Mouse (Mus musculus): ENCODE measurements around the gene Trmt112.
"Not testable (repeated sequence)": the region's sequence is repeated elsewhere in the genome, so short reads cannot be mapped to it uniquely, and the experiment has no call there.

Trmt112 gene

DNA sequence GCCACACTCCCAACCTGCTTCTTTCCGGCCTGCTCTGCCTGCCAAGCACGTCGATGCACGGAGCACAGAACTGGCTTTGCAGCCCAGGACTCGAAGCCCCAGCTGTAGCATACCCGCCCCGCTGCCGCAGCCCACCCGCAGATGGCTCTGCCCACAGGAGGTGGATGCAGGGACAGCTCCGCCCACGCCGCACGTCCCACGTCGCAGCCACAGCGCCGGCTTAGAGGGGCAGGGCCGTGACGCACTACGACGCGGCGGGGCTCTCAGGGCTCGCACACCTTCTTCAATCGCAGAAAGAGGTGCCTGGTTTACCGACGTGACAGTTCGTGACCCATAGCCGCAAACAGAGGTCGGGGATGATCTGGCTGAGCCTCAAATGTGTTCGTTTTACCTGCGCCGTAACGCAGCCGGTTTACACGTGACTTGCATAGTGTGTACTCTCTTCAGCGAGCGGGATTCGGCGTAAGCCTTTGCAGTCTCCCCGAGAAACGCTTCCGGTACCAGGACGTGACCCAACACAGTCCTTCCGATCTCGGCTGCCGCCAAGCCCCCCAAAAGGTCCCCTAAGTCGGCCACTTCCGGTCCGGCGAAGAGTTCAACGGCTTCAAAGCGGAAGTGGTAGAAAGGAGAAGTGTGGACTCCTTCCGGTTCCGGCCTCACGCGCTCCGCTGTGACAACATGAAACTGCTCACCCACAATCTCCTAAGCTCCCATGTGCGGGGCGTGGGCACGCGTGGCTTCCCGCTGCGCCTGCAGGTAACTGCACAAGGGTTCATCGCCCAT, at the start of gene Trmt112, which contains the start of gene Prdx5:
Trmt112 (plus strand) TSS at position 192 of the 783 bp plus-strand sequence.
Prdx5 (minus strand) TSS at position 600 of the 783 bp plus-strand sequence.
- peak; percentile 92 for DNase-seq

DNA sequence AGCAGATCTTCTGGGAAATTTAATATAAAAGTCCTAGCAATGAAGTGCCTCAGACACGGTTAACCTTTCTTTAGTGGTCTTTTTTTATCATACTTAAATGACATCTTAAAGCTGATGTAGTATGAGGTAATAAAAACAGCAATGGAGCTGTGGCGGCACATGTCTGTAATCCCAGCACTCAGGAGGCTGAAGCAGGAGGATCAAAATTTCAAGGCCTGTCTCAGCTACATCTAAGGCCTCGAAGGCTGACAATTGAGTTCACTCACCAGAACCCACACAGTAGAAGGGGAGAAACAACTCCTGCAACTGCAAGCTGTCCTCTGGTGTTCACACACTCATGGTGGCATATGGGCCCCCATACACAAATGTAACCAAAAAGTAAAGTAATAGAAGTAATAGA, 49.5 kb upstream of the Trmt112 start:
- DNase-seq: no peak

DNA sequence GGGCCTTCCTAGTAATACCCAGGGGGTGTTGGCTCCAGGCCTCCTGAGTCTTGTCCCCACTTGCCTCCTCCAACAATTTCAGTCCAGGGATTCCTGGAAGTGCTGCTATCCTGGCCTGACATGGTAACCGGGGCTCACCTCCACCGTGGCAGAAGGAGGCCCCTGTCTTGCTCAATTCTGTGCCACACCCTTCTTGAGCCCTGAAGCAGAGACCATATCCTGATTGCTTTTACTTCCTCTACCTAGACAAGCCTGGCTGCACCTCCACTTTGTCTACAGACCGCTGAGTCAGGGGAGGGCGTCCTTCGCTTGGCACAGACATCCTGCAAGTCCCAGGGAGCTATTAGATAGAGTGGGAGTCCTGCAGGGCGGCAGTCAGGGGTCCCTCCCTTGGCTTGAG, 48.8 kb upstream of the Trmt112 start:
- no peak for DNase-seq

DNA sequence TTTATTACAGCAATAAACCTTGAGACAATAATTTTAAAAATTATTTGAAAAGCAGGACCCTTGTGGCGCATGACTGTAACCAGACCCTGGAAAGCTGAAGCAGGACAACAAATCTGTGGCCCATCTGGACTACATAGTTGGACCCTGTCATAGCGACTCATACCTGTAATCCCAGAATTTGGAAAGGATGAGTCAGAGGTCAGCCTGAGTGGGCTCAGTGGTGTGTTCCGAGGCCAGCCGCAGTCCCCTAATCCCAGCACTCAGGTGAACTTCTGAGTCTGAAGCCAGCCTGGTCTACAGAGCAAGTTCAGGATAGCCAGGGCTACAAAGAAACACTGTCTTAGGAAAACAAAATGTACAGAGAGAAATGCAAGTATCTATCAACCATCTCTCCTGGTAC, 48.0 kb upstream of the Trmt112 start:
- no peak for DNase-seq

DNA sequence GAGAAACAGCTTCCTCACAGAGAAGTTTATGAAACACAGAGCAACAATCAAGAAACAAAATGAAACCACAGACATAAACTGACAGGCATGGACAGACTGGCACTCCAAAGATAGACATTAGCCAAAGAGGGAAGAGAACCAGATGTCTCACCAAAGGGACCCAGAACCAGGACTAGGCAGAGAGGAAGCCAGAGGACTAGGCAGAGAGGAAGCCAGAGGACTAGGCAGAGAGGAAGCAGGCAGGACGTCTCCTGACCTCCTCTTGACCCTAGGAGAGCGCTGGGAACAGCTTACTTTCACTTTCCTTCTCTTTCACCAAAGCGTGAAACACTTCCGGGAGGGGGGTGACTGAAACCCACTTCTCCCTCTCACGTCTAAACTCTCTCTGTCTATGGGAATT, 40.1 kb upstream of the Trmt112 start:
- no peak for DNase-seq

DNA sequence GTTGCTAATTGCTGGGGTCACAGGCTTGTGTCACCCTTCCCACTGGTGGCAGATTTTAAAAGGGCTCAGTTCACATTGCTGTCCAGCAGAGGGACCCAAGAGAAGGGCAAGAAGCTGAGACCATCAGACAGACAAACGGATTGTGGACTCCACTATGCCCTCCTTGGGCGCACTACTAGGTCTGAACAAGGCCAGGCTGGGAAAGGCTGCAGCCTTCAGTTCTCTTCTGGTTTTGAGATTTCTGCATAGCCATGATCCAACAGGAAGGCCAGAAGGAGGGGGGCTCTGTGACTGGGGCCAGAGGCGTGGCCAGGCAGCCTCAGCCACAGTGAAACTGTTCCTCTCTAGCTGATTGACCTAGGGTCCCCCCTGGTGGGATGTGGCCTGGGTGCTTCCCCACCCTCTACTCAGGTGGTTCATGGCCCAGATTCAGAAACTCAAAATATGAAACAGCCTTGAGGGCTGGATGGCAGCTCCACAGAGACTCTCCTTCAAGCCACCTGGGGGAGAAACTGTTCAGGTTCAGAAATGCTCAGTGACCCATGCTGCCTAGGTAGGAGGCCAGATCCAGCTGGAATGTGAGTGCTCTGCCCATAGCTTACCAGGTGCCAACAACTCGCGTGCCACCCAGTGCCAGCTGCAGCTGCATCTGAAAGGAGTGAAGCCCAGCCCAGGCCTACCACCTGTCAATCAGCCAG, 37.8 kb upstream of the Trmt112 start:
- DNase-seq: no peak

DNA sequence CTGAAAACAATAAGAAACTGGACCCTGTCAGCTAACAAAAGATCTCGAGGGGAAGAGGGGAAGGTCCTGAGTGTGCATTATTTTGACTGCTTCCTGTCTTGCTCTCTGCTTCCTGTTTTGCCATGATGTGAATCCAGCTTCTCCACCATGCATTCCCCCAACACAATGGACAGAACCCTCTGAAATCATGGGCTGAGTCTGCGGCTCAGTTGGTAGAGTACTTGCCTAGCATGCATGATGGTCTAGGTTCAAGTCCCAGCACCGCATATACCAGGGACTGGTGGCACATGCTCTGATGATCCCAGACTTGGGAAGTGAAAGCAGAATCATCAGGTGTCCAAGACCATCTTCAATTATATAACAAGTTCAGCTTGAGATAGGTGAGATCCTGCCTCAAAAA, 36.8 kb upstream of the Trmt112 start:
- no peak for DNase-seq

DNA sequence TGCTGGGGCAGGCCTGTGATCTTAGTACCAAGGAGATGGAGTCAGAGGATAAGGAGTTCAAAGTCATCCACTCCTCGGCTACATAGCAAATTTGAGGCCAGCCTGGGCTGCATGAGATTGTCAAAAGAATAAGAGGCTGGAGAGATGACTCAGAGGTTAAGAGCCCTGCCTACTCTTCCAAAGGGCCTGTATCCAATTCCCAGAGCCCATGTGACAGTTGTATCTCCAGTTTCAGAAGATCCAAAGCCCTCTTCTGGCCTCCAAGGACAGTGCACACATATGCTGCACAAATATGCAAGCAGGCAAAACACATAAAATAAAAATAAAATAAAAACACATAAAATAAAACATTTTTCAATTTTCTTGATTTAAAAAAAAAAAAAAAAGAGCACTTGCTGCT, 35.2 kb upstream of the Trmt112 start:
- no peak for DNase-seq

DNA sequence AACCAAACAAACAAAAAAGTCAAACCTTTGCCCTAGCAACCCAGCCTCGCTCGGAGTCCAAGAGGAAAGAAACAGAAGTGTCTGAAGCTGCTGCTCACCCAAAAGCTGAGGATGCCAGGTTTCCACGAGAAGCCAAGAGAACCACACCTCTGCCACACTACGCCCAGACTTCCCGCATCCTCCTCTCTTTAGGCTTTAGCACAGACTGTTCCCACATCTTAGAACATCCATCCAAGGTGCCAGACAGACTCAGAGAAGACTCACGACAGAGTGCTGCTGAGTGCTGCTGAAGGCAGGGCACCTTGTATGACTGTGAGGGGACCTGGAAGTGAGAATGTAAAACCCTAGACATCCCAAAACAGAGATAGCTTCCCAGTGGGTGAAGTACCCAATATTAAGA, 33.7 kb upstream of the Trmt112 start:
- DNase-seq: no peak

DNA sequence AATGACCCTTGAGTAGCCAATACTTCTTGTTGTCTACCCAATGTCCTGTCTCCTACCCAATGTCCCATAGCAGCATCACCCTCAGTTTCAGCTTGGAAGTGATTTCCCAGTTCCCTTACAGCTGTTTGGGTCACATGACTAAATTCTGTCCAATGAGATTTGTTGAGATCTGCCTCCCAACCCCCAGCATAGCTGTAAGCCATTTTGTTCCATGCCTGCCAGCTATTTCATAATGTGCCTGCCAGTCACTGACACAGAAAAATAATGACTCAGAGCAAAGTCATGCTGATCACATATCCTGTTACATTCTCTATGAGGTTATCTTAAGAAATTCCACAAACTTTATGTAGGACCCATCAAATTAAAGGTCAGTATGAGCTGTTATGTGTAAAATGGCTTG, 32.7 kb upstream of the Trmt112 start:
- no peak for DNase-seq

DNA sequence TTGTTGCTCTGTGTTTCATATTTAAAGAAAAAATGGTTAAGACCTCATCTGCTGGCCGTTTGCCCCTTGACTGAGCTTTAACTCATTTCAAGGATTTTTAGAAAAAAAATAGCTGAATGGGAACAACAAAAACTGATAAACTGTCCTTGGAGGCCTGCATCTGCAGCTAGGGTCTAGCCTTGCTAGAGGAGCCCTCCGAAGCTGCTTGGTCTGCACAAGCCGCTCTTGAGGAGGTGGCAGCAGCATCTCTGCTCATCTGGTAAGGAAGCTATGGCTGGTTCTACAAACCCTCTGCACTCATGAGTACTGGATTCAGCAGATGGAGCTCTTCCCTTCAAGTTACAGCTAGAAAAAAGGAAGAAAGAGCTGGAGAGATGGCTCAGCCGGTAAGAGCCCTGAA, 31.5 kb upstream of the Trmt112 start:
- no peak for DNase-seq

DNA sequence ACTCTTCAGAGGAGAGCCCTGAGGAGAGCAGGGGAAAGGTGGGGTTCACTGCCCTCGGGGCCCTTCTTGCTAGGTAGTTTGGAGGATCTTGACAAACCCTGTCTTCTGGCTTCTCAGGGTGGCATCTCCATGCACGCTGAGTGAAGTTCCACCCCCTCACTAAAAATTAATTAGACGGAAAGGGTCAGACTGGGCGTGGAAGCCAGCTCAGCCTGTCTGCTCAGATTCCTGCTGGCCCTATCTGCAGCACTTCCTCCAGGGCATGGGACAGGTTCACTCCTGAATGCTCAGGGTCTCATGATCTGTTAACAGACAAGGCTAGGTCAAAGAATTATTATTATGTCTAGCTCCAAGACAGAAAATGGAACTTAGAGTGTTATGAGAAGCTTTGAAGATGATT, 17.0 kb upstream of the Trmt112 start:
- DNase-seq: no peak

DNA sequence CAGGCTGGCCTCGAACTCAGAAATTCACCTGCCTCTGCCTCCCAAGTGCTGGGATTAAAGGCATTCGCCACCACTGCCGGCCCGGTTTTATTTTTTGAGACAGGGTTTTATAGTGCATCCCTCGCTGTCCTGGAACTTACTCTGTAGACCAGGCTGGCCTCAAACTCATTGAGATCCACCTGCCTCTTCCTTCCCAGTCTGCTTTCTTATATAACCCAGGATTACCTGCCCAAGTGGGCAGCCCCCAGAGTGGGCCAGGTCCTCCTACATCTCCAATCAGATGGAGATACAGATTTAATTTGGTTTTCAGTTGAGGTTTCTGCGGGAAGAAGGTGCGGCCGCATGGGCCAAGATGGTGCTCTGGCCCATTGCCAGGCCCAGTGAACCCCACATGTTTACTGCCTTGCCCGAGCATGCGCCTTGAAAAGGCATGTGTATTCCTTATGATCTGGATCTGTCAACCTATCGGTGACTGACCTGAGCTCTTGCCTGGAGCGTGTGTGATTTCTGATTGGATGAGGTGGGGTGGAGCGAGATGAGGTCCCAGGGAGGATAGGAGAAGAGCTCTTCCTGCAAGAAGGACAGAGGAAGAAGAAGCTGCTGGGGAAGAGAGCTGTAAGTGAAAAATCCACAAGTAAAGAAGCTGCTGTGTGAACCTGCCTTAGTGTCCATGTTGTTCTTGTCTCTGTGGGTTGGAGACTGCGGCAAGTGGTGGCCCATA, 15.6 kb upstream of the Trmt112 start:
- DNase-seq: no peak

DNA sequence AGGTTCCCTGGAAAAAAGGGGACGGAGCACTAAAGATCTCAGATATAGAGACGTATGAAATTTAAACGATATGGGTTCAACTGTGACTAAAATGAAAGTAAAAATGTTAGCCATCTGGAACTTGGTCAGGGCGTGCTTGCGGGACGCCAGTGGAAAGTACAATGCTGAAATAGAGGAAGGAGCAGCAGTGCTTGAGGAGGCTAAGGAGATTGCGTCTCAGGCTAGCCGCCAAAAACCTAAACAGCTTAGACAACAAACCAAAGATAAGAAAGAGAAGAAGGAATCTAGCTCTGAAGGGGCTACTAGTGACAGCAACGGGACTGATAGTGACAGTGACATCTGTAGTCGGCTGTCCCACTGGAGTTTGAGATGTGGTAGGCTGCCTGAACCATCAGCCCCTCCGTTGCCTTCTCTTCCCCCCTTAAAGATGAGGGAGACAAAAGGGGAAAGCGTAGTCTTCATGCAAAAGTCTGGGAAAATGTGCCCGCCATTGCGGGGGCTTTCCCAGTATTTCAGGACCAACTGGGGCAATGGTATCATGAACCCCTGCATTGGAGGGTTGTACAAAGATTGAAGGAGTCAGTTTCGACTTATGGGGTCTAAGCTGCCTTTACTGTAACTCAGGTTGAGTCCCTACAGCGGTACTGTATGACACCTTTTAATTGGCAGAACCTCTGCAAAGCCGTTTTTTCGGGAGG, 13.7 kb upstream of the Trmt112 start:
- not testable (repeated sequence) for DNase-seq

DNA sequence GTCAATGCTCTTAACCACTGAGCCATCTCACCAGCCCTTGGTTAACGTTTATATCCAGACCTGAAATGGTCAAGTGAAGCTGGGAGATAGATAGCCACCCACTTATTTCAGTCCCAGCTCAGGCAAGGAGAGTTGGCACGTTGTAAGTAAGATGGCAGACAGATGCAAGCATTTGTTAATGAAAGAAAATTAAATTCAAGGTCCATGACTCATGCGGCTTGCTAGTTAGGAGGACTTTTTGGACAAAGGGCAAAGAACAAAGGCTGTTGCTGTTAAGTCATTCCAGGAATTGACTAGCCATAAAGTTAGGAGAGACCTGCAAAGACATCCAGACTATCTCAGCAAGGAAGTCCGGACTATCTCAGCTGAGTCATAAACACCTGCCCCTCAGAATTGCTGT, 9.9 kb upstream of the Trmt112 start:
- DNase-seq: no peak

DNA sequence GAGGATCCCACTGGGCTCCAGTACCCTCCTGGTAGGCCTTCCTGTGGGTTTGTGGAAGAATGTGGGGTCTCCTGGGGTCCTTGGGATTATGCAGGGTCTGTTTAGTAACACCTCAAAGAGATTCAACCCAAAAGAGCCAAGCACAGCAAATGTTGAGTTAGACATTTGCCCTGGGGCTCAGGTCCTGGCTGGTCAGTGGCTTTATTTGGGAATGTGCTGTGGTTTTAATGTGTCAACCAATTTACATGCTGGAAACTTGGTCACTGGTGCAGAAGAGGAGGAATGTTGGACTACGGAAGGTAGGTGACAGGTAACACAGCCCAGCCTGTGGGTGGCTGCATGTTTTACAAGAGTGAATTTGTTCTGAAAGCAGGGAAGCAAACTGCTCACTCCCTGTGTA, 6.5 kb upstream of the Trmt112 start:
- DNase-seq: no peak

DNA sequence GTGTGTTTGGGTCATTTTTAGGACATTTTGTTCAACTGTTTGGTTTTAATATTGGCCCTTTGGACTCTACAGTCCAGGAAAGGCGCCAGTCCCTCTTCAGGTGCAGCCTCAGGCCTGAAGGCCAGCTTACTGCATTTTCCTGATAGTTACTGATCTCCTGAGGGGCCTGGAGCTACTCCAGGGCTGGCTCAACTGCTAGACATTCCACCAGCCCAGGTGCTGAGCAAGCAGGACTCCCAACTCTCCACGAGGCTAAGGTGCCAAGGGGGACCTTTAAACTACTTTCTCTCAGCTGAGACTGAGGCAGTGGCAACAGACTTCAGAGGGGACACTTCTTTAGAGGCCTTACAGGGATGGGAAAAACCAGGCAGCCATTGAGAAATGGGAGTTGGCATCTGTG, 4.7 kb upstream of the Trmt112 start:
- no peak for DNase-seq

DNA sequence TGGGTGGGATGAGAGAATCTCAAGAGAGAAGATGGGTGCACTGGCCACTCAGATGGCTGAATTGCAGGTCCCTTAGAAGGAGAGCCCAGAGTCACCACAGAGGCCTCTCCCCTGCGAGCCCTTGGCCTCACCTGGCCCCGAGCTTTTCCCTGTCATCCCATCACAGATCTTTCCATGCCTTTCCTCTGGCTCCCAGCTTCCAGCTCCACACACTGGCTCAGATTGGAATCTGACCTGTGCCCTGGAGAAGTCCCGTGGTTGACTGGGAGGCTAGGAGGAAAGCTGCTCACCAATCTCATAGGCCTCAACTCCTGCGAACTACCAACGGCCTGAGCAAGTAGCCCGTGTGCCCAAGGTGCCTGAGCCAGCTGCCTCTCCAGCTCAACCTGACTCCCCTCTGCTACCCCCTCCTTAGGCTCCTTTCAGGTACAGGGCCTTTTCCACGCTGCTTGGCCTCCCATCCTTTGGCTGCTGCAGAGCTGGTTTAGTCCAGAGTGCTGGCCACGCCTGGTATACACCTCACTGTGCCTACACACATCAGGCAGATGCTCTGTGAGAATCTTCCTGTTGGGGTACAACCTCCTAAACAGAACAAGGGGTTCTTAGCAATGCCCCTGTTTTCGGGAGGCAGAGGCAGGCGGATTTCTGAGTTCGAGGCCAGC, 3.9 kb upstream of the Trmt112 start:
- no peak for DNase-seq

DNA sequence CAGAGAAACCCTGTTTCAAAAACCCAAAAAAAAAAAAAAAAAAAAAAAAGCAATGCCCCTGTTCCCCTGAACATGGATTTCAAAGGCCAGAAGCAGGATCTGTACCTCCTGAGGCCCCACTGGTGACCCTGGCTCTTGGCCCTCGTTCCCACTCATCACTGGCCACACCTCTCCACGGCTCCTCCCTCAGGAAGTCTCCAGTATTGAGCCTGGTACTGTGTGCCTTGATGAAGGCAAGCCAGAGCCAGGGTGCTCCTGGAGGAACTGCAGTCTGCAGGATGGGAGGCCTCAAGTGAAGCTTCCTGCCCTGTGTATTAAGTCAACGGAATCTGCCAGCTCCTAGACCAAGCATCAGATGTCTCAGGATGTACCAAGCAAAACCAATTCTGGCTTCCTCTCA, 3.3 kb upstream of the Trmt112 start:
- DNase-seq: no peak

DNA sequence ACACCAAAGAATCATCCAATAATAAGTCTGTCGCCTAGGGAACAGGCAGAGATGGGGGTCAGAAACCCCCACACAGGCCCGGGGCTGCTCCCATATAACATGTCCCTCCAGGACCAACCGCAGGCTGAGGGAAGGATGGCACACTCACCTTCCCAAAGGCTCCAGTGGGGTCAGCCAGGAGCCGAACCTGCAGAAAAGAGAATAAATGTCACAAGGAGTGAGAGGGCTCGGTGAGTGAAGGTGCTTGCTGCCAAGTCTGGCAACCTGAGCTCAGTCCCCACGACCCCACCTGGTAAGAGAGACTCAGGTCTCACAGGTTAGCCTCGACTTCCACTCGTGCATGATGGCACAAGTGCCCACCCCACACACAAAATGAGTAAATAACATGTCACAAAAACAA, 2.4 kb upstream of the Trmt112 start:
- no peak for DNase-seq

DNA sequence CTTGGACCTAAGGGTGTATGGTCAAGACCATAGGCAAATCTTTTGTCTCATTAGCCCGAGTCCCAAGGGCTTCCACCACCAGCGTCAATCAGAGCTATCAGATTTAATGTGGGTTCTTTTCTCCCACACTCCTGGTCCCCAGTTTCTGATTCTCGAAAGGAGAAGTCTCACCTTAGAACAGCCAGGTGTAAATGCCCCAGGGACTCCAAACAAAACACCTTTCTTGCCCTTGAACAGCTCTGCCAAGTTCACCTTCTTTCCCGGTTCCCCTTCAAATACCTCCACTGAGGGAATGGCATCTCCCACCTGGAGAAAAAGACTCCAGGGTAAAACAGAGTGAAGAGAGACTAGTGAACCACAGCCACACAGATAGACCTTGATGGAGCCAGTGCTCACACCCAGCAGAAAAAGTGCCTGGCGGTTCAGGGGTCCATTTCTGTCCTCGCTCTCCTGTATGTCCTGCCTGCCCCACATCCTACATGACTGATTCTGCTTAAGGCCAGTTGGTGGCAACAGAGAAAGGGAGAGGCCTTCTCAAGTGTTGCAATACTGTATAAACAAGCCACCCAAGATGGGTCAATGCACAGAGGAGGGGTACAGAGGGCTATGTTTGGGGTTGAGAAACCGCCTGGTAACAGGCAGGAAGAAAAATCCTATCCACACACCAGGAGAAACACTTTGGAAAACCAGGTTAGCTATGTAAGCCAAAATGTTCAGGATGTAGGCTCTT, 1.5 kb upstream of the Trmt112 start:
- DNase-seq: no peak

DNA sequence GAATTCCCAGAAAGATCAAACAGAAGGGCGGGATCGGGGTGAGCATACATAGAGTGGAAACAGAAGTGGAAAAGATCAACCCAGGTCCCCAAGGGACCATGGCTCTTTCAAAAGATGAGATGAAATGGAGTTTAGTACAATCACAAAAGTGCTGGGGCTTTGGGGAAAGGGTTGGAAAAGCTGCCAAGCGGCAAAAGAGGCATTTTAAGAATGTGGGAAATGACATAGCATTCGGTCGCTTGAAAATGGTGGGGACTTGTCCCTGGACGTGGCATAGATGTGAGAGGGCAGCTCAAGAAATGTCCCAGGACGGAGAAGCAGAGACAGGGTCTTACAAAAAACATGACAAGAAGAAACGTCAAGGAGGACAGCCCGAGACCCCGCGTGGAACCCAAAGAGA, 477 bp upstream of the Trmt112 start:
- no peak for DNase-seq
